Mouse (Mus musculus) heart, embryonic 14.5 days (tissue): ENCODE data around the gene Gm49394. TPM values are rescaled to one million over a fixed set of nuclear protein-coding genes. Genes with fewer than 3 reads are reported as not detected.
A peak's percentile ranks its signal among the peaks of the same experiment; 100 is the strongest.

ENCODE experiments used
- ATAC-seq: fragments of 200-750 bp; cut with Nextera tagmentation; 2 replicates; pipeline ENCODE4 v1.8.0; 2017; ENCODE audit warnings: low read depth, moderate TSS enrichment; ENCODE audit not compliant: insufficient number of reproducible peaks, insufficient read depth, low FRiP score
- H3K27ac ChIP-seq, 2 experiments: fragments of 200-500 bp in 1 of 2; fragments of 300-500 bp in 1 of 2; sonication (generic) in 1 of 2; replicated peaks in 1 of 2; 2 replicates each; pipeline ENCODE4 v1.5.1; 2012 to 2014; ENCODE audit warnings: low read depth in 2 of 2, low read length in 2 of 2, control low read depth in 1 of 2, mild to moderate bottlenecking in 1 of 2, mixed read lengths in 1 of 2; ENCODE audit not compliant: control insufficient read depth in 1 of 2, insufficient read depth in 1 of 2
- H3K27me3 ChIP-seq: fragments of 300-500 bp; sonication (generic); 2 replicates; pipeline ENCODE4 v1.6.1; 2014; ENCODE audit warnings: mild to moderate bottlenecking, low read length, control low read depth; ENCODE audit not compliant: control insufficient read depth, insufficient read depth
- H3K36me3 ChIP-seq: fragments of 300-500 bp; sonication (generic); 2 replicates; pipeline ENCODE4 v1.6.1; 2014; ENCODE audit warnings: mild to moderate bottlenecking, control low read depth, low read length, mixed read lengths; ENCODE audit not compliant: control insufficient read depth, insufficient read depth
- H3K4me1 ChIP-seq, 2 experiments: fragments of 200-500 bp in 1 of 2; fragments of 300-500 bp in 1 of 2; sonication (generic) in 1 of 2; 2 replicates each; pipeline ENCODE4 v1.6.1; 2012 to 2014; ENCODE audit warnings: low read length in 2 of 2, control low read depth in 1 of 2, mixed read lengths in 1 of 2; ENCODE audit not compliant: control insufficient read depth in 2 of 2, insufficient read depth in 2 of 2
- H3K4me2 ChIP-seq: fragments of 300-500 bp; sonication (generic); 2 replicates; pipeline ENCODE4 v1.6.1; 2014; ENCODE audit warnings: mild to moderate bottlenecking, low read length
- H3K4me3 ChIP-seq, 2 experiments: fragments of 200-500 bp in 1 of 2; fragments of 300-500 bp in 1 of 2; sonication (generic) in 1 of 2; 2 replicates each; pipeline ENCODE4 v1.5.1; 2012 to 2014; ENCODE audit warnings: low read length in 2 of 2, mild to moderate bottlenecking in 2 of 2, control low read depth in 1 of 2, low read depth in 1 of 2, moderate library complexity in 1 of 2; ENCODE audit not compliant: control insufficient read depth in 1 of 2, insufficient read depth in 1 of 2
- H3K9ac ChIP-seq: fragments of 300-500 bp; sonication (generic); 2 replicates; pipeline ENCODE4 v1.6.1; 2014; ENCODE audit warnings: mild to moderate bottlenecking, low read length
- H3K9me3 ChIP-seq: fragments of 300-500 bp; sonication (generic); 2 replicates; pipeline ENCODE4 v1.6.1; 2016; ENCODE audit warnings: low read length, control low read depth; ENCODE audit not compliant: control insufficient read depth
- WGBS: fragments of 180-500 bp; shearing (Covaris S2); extraction: QIAGEN DNeasy Blood & Tissue Kit; methylation state at CpG from one replicate; pipeline ENCODE4 v1.1.7; 2014; 5-methylcytosine and 5-hydroxymethylcytosine counted together
- polyA plus RNA-seq: library from polyadenylated mRNA; unstranded; fragments of >200 nt; fragmentation: Nextera tagmentation; extraction: Ambion mirVana; gene quantifications from 2 replicates; pipeline ENCODE4 v1.2.1, GENCODE M21; 2014

The Gm49394 gene
- polyA plus RNA-seq, 1 experiment from 2014 or later, result not detected

DNA sequence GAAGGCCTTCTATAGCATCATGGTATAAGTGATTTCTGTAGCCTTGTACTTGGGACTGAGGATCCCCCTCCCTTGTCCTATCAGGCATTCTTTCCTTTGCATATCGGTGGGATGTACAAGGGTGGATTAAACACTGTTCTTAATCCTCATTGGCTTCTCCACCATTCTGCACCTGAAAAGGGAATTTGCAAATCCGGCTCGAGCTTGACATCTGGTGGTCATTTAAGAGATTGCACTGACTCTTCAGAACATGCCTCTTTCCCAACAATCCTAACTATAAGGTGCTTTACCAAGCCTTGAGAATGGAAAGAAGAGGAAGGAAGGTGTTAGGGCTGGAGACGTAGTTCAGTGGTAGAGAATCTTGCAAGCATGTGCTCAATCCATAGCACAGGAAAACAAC is 2.4 kb upstream of the Gm49394 start:
- Histone ChIP-seq H3K27me3 (no peaks in the 10 kb centered on the region), H3K27ac (no peak overlapping the region), H3K4me3 (no peak overlapping the region), H3K9ac (no peak overlapping the region), H3K36me3 (peaks cover 9% of the 10 kb centered on the region; the same call in 1 of the 2 replicates), H3K9me3 (peaks cover 39% of the 10 kb centered on the region), H3K4me1 (no peaks in the 10 kb centered on the region), H3K4me2 (no peak overlapping the region)
- WGBS, result 11% methylated on average over 4 of the region's 4 CpGs
- no peak for ATAC-seq

DNA sequence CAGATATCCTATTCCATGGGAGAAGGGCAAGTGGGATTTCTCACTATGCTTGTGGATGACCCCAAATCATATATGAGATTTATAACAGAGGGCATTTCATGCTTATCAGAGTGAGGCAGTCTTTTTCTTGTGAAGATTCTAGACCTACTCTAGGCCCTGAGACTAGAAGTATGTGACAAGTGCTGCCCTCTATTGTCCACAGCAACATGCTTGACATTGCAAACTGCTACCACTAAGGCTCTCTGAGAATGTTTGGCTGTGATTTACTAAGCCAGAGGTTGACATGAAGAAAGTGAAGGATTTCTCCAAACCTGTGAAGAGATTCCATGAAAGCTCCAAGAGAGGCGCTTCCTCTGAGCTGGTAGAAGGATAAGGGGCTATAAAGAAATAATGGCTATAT is 1.3 kb upstream of the Gm49394 start:
- Histone ChIP-seq H3K36me3 (peaks cover 14% of the 10 kb centered on the region), H3K4me2 (no peak overlapping the region), H3K9me3 (peaks cover 39% of the 10 kb centered on the region), H3K27ac (no peak overlapping the region), H3K4me1 (no peaks in the 10 kb centered on the region), H3K4me3 (no peak overlapping the region), H3K9ac (no peak overlapping the region), H3K27me3 (peaks cover 10% of the 10 kb centered on the region; the same call in 1 of the 2 replicates)
- WGBS, result 95% methylated on average over 1 of the region's 1 CpGs
- no peak for ATAC-seq

DNA sequence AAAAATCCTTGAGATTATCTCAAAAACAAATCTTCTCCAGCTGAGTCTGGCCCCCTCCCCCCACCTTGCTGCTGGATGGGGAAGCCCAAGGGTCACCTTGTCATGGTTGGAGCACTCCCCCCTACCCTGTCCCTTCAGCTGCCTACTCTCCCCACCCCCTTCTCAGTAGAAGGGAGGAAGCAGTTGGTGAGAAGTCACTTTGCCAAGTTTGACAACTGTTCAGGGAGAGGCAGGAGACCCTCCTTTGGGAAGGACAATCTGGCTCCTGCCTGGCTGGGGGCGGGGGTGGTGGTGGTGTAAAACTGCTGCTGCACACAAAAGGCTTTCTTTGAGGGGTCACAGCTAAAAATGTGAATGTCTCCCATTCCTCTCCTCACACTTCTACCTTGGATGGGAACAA is 1.4 kb downstream of the Gm49394 start:
- peaks cover 39% of the 10 kb centered on the region for H3K9me3 ChIP-seq
- H3K36me3 ChIP-seq, result peaks cover 14% of the 10 kb centered on the region
- H3K4me2 ChIP-seq, result no peak overlapping the region
- 0 out of 4 replicates have a peak, but pooled peaks cover 0 to 5% of the 10 kb centered on the region in 2 experiments for H3K4me1 ChIP-seq
- ATAC-seq, result no peak
- no peak overlapping the region for H3K4me3 ChIP-seq
- H3K9ac ChIP-seq, result no peak overlapping the region
- 100% methylated on average over 1 of the region's 1 CpGs for WGBS
- H3K27me3 ChIP-seq, result peaks cover 31% of the 10 kb centered on the region
- H3K27ac ChIP-seq, result 0 out of 4 replicates have a peak overlapping the region, but pooled peaks of 1 of the 2 experiments have one; percentile 6

DNA sequence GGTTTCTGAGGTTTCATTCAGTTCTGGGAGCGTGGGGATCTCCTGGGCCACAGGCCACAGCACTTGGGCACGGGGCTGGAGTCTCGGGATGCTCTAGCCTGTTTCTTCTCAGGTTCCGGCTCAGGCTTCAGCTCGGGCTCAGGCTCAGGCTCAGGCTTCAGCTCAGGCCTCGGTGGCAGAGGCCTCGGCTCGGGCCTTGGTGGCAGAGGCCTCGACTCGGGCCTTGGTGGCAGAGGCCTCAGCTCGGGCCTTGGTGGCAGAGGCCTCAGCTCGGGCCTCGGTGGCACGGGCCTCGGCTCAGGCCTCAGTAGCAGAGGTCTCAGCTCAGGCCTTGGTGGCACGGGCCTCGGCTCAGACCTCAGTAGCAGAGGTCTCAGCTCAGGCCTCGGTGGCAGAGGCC is 2.2 kb downstream of the Gm49394 start:
- 0 out of 4 replicates have a peak, but pooled peaks cover 0 to 5% of the 10 kb centered on the region in 2 experiments for H3K4me1 ChIP-seq
- peaks cover 14% of the 10 kb centered on the region for H3K36me3 ChIP-seq
- no peak overlapping the region for H3K9ac ChIP-seq
- no peak overlapping the region for H3K4me2 ChIP-seq
- H3K27me3 ChIP-seq, result peaks cover 39% of the 10 kb centered on the region
- WGBS, result 92% methylated on average over 18 of the region's 18 CpGs
- H3K27ac ChIP-seq, result peak overlapping the region in 1 of 2 experiments; percentile 25; a peak in 1 of 4 replicates
- H3K4me3 ChIP-seq, result no peak overlapping the region
- ATAC-seq, result no peak
- H3K9me3 ChIP-seq, result peaks cover 39% of the 10 kb centered on the region

DNA sequence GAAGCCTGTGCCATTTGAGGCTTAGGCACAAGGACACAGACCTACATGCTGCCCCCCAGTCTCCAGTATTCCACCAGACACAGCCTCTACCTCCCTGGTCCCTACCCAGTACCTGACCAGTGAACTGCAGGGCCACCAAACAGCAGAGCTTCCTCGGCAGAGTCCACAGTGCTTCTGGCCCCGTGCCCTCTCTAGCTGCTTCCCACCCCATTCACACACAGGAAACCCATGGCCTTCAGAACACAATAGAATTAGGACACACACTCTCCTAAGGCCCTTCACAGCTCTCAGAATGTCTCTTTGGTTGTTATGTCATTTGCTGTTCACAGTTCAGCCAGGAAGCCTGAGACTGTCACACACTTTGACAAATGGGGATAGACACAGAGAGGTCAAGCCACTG is 3.1 kb downstream of the Gm49394 start, which contains the start of gene Igf2:
TSS of gene Igf2 (minus strand) at position 158 of the 400 bp plus-strand sequence.
- H3K9ac ChIP-seq, result peak within 1 kb of the TSS; percentile 42; the same call in 1 of the 2 replicates
- WGBS, result 70% methylated on average over 2 of the region's 2 CpGs
- 0 out of 4 replicates have a peak, but pooled peaks cover 0 to 5% of the 10 kb centered on the region in 2 experiments for H3K4me1 ChIP-seq
- H3K4me2 ChIP-seq, result peak within 1 kb of the TSS; percentile 65
- 0 out of 4 replicates have a peak within 1 kb of the TSS, but pooled peaks of 1 of the 2 experiments have one; percentile 62 for H3K4me3 ChIP-seq
- H3K36me3 ChIP-seq, result peaks cover 14% of the 10 kb centered on the region
- H3K27ac ChIP-seq, result peak within 1 kb of the TSS; percentile 31 to 80
- ATAC-seq, result peak; percentile 18; the same call in 1 of the 2 replicates
- peaks cover 45% of the 10 kb centered on the region for H3K27me3 ChIP-seq
- peaks cover 33% of the 10 kb centered on the region for H3K9me3 ChIP-seq

DNA sequence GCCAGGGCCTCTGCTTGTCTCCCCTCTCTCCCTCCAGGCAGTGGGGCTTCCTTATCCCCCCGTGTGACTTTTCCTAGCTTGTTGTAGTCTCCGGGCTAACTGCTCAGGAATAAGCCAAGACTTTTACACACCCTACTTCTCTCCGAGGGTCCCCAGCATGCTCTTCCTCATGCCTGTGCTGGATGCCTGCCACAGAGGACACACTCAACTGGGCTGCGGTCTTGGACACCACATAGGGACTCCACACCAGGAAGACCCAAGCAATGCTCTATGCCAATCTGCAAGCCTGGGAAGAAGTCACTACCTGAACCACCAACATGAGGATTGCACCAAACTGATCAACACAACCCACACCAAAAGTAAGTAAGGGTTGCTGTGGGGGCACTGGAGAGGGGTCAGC is 3.6 kb downstream of the Gm49394 start:
- ATAC-seq, result no peak
- H3K4me3 ChIP-seq, result no peak overlapping the region
- 70% methylated on average over 4 of the region's 4 CpGs for WGBS
- H3K36me3 ChIP-seq, result peaks cover 14% of the 10 kb centered on the region
- H3K9me3 ChIP-seq, result peaks cover 27% of the 10 kb centered on the region
- peak overlapping the region; percentile 42; the same call in 1 of the 2 replicates for H3K9ac ChIP-seq
- peak overlapping the region in 1 of 2 experiments; percentile 80; a peak in 2 of 4 replicates for H3K27ac ChIP-seq
- 0 out of 4 replicates have a peak, but pooled peaks cover 0 to 5% of the 10 kb centered on the region in 2 experiments for H3K4me1 ChIP-seq
- H3K27me3 ChIP-seq, result peaks cover 45% of the 10 kb centered on the region
- H3K4me2 ChIP-seq, result peak overlapping the region; percentile 65

DNA sequence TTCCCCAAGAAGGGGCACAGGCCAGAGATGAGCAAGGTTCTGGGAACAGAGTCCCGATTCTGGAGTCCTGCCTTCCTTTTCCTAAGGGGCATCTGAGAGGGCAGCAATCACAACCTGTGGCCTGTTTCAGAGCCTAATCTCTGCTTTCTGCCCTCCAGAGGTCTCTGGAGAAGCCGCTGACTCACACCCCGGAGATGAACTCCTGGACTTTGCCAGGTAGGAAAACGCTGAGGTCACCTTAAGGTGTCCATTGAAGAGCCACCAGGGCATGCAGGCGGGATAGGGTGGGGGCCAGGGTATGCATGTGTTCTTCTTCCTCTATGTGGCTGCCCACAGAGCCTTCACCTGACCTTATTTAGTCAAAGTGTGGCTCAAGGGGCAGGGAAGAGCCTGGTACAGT is 4.4 kb downstream of the Gm49394 start:
- H3K27ac ChIP-seq, result peak overlapping the region in 1 of 2 experiments; percentile 80; a peak in 1 of 4 replicates
- H3K27me3 ChIP-seq, result peaks cover 47% of the 10 kb centered on the region
- peaks cover 14% of the 10 kb centered on the region for H3K36me3 ChIP-seq
- peak overlapping the region; percentile 65 for H3K4me2 ChIP-seq
- 47% methylated on average over 5 of the region's 5 CpGs for WGBS
- peaks cover 20% of the 10 kb centered on the region for H3K9me3 ChIP-seq
- no peak for ATAC-seq
- H3K4me3 ChIP-seq, result peak overlapping the region in 1 of 2 experiments; percentile 62; a peak in 1 of 4 replicates
- H3K9ac ChIP-seq, result peak overlapping the region; percentile 95; the same call in 1 of the 2 replicates
- H3K4me1 ChIP-seq, result 0 out of 4 replicates have a peak, but pooled peaks cover 0 to 5% of the 10 kb centered on the region in 2 experiments
